Mouse (Mus musculus) macrophage (primary cell): ENCODE data around the gene Cyp2b9. TPM values are rescaled to one million over a fixed set of nuclear protein-coding genes. Genes with fewer than 3 reads are reported as not detected.
"Not testable (repeated sequence)": the region's sequence is repeated elsewhere in the genome, so short reads cannot be mapped to it uniquely, and the experiment has no call there.

Experiments used
- H3K27ac ChIP-seq: fragments of 350-480 bp; formaldehyde crosslinking; 2 replicates; pipeline ENCODE4 v1.9.0; 2021
- H3K36me3 ChIP-seq: fragments of 350-480 bp; formaldehyde crosslinking; 2 replicates; pipeline ENCODE4 v1.9.0; 2021; ENCODE audit errors: inconsistent target
- H3K4me3 ChIP-seq: fragments of 350-480 bp; formaldehyde crosslinking; 2 replicates; pipeline ENCODE4 v1.9.0; 2021; ENCODE audit errors: inconsistent target
- H3K79me2 ChIP-seq: fragments of 350-480 bp; formaldehyde crosslinking; 2 replicates; pipeline ENCODE4 v1.9.0; 2021; ENCODE audit errors: inconsistent target
- WGBS: methylation state at CpG from one replicate; pipeline ENCODE4 v1.1.7; 2026; ENCODE audit warnings: inconsistent platforms; ENCODE audit not compliant: missing documents; 5-methylcytosine and 5-hydroxymethylcytosine counted together
- polyA plus RNA-seq: library from polyadenylated mRNA; stranded (reverse); fragments of 250-400 nt; gene quantifications from 3 replicates; pipeline ENCODE4 v1.2.4, GENCODE M21; 2018; ENCODE audit warnings: inconsistent platforms
- total RNA-seq, 78 experiments: library from RNA; depleted of rRNA; stranded (reverse); fragments of 250-400 nt; gene quantifications; 1 replicate in 9 of 78; 2 replicates in 24 of 78; 3 replicates in 43 of 78; 4 replicates in 2 of 78; pipeline ENCODE4 v1.2.4; 2018; ENCODE audit warnings: inconsistent platforms in 56 of 78

The Cyp2b9 gene
- total RNA-seq (2018; cell fraction: chromatin; rRNA removed) = not detected
- total RNA-seq (2018; cell fraction: cytosol; rRNA removed) = under 1 TPM in 4 of 26 experiments, not detected in 22; 0.06 to 0.17 (median 0.12) TPM
- total RNA-seq (2018; cell fraction: nucleus; rRNA removed) = under 1 TPM in 2 of 26 experiments, not detected in 24; 0.31 to 0.33 TPM
- not detected in 3 replicates for polyA plus RNA-seq

GRCm38 (mm10) chr7:26173111-26173510 is at the start of gene Cyp2b9:
TSS of gene Cyp2b9 (plus strand) at chr7:26173411.
- no CpG with 5 or more reads among the region's 3 CpGs for WGBS
- H3K27ac ChIP-seq, H3K79me2 ChIP-seq, H3K36me3 ChIP-seq, H3K4me3 ChIP-seq: not testable (repeated sequence)

GRCm38 (mm10) chr7:26139623-26140022 is 33.6 kb upstream of the Cyp2b9 start:
- not testable (repeated sequence) for H3K27ac ChIP-seq, H3K36me3 ChIP-seq, H3K79me2 ChIP-seq, H3K4me3 ChIP-seq
- no CpG with 5 or more reads among the region's 2 CpGs for WGBS

GRCm38 (mm10) chr7:26143657-26144056 is 29.6 kb upstream of the Cyp2b9 start:
- not testable (repeated sequence) for H3K4me3 ChIP-seq, H3K36me3 ChIP-seq, H3K27ac ChIP-seq, H3K79me2 ChIP-seq
- WGBS = no CpG with 5 or more reads among the region's 3 CpGs

GRCm38 (mm10) chr7:26168765-26169536 is 4.3 kb upstream of the Cyp2b9 start:
- 71% methylated on average over 2 of the region's 3 CpGs for WGBS
- not testable (repeated sequence) for H3K36me3 ChIP-seq, H3K4me3 ChIP-seq, H3K27ac ChIP-seq, H3K79me2 ChIP-seq

GRCm38 (mm10) chr7:26201083-26201482 is 27.9 kb downstream of the Cyp2b9 start:
- WGBS = 23% methylated on average over 2 of the region's 2 CpGs
- H3K4me3 ChIP-seq = no peak overlapping the region
- H3K27ac ChIP-seq = no peak overlapping the region
- H3K36me3 ChIP-seq = no peaks in the 10 kb centered on the region
- H3K79me2 ChIP-seq = no peaks in the 10 kb centered on the region

GRCm38 (mm10) chr7:26260034-26260433 is 86.8 kb downstream of the Cyp2b9 start, which contains the start of gene Vmn1r184:
TSS of gene Vmn1r184 (plus strand) at chr7:26260334.
- not testable (repeated sequence) for H3K79me2 ChIP-seq, H3K27ac ChIP-seq, H3K36me3 ChIP-seq, H3K4me3 ChIP-seq
- 58% methylated on average over 1 of the region's 1 CpGs for whole genome bisulfite sequencing

Other genes starting within 250 kb of the Cyp2b9 start
- not detected in 3 replicates for gene Cyp2b13, start 111.9 kb upstream of the Cyp2b9 start, polyA plus RNA-seq
- gene Vmn1r184, start 86.9 kb downstream of the Cyp2b9 start, polyA plus RNA-seq = not detected in 3 replicates
- gene Cyp2a4, start 133.8 kb downstream of the Cyp2b9 start, polyA plus RNA-seq = not detected in 3 replicates
- gene Nlrp9c, start 230.3 kb downstream of the Cyp2b9 start, polyA plus RNA-seq = not detected in 3 replicates